In genomic region chr9:111204601-111205375, GRCm38 (mm10) we compare ENCODE assay signal across 10 mouse cellular contexts.
DNase-seq lines count a peak whose midpoint lies in the region; ATAC-seq and TF ChIP-seq lines count a peak whose summit lies in the region.
"Had no signal": no experiment of that assay in that cellular context is flagged by ENCODE, and none has a peak within 500 bp of the region (broad histone marks: within the 10 kb centered on the region; RNA-seq: fewer than 3 reads in every experiment).

No protein-coding gene starts in this region.

- H3K4me3 ChIP-seq in kidney, embryonic 15.5 days (replicated peaks): no peak overlapping the region
- H3K4me3 ChIP-seq in embryonic facial prominence, embryonic 14.5 days (ENCODE audit: low read depth, low read length): no peak overlapping the region
- no peak overlapping the region for H3K4me3 ChIP-seq in heart, embryonic 16.5 days (ENCODE audit: low read length)
- H3K4me3 ChIP-seq in limb, embryonic 14.5 days (replicated peaks; ENCODE audit: low read length): no peak overlapping the region
- H3K4me3 ChIP-seq: hindbrain, embryonic 13.5 days; limb, embryonic 12.5 days had no signal

- H3K36me3 ChIP-seq in kidney, embryonic 15.5 days: peaks cover 30% of the 10 kb centered on the region
- H3K36me3 ChIP-seq in embryonic facial prominence, embryonic 14.5 days (ENCODE audit: control insufficient read depth, insufficient read depth, low read length): peaks cover 25% of the 10 kb centered on the region
- peaks cover 28% of the 10 kb centered on the region for H3K36me3 ChIP-seq in heart, embryonic 16.5 days (ENCODE audit: control insufficient read depth, insufficient read depth)
- peaks cover 23% of the 10 kb centered on the region for H3K36me3 ChIP-seq in limb, embryonic 14.5 days (ENCODE audit: control insufficient read depth, insufficient read depth, low read length)

- H3K4me1 ChIP-seq in kidney, embryonic 15.5 days: peaks cover 12% of the 10 kb centered on the region
- no peaks in the 10 kb centered on the region for H3K4me1 ChIP-seq in embryonic facial prominence, embryonic 14.5 days (ENCODE audit: control insufficient read depth, insufficient read depth, low read length)
- H3K4me1 ChIP-seq in heart, embryonic 16.5 days (ENCODE audit: control insufficient read depth, insufficient read depth, low read length): peaks cover 15% of the 10 kb centered on the region
- no peaks in the 10 kb centered on the region for H3K4me1 ChIP-seq in limb, embryonic 14.5 days (ENCODE audit: control insufficient read depth, insufficient read depth, low read length)
- H3K4me1 ChIP-seq: hindbrain, embryonic 13.5 days; limb, embryonic 12.5 days had no signal

- no peak for ATAC-seq in kidney, embryonic 15.5 days (replicated peaks; ENCODE audit: low FRiP score)
- no peak for ATAC-seq in embryonic facial prominence, embryonic 14.5 days (ENCODE audit: low read depth)
- no peak for ATAC-seq in heart, embryonic 16.5 days (replicated peaks; ENCODE audit: extremely low read depth, insufficient read depth, low FRiP score)
- no peak for ATAC-seq in limb, embryonic 14.5 days (ENCODE audit: low FRiP score, low read depth)

- H3K27me3 ChIP-seq in kidney, embryonic 15.5 days: no peaks in the 10 kb centered on the region
- no peaks in the 10 kb centered on the region for H3K27me3 ChIP-seq in embryonic facial prominence, embryonic 14.5 days (replicated peaks; ENCODE audit: control insufficient read depth, insufficient read depth, low read length)
- H3K27me3 ChIP-seq in heart, embryonic 16.5 days (ENCODE audit: control insufficient read depth, insufficient read depth, low read length): no peaks in the 10 kb centered on the region
- no peaks in the 10 kb centered on the region for H3K27me3 ChIP-seq in limb, embryonic 14.5 days (ENCODE audit: control insufficient read depth, insufficient read depth, low read length)
- H3K27me3 ChIP-seq: hindbrain, embryonic 13.5 days; limb, embryonic 12.5 days had no signal

- no peak for TF ChIP-seq POLR2A in limb, embryonic 14.5 days (IDR thresholded peaks at IDR 0.05; ENCODE audit: borderline replicate concordance, extremely low read depth, insufficient read depth, insufficient read length)

- no peak overlapping the region for H3K9ac ChIP-seq in kidney, embryonic 15.5 days
- H3K9ac ChIP-seq in embryonic facial prominence, embryonic 14.5 days (ENCODE audit: low read depth, low read length): no peak overlapping the region
- 0 out of 2 replicates have a peak overlapping the region, but pooled peaks have one; percentile 25 for H3K9ac ChIP-seq in heart, embryonic 16.5 days (ENCODE audit: low read length)
- no peak overlapping the region for H3K9ac ChIP-seq in limb, embryonic 14.5 days (ENCODE audit: low read depth, low read length, severe bottlenecking)
- H3K9ac ChIP-seq: hindbrain, embryonic 13.5 days; limb, embryonic 12.5 days had no signal

- no peaks in the 10 kb centered on the region for H3K9me3 ChIP-seq in kidney, embryonic 15.5 days (replicated peaks)
- H3K9me3 ChIP-seq in embryonic facial prominence, embryonic 14.5 days (ENCODE audit: control insufficient read depth, low read length): no peaks in the 10 kb centered on the region
- H3K9me3 ChIP-seq in heart, embryonic 16.5 days (replicated peaks; ENCODE audit: control insufficient read depth, low read length): no peaks in the 10 kb centered on the region
- no peaks in the 10 kb centered on the region for H3K9me3 ChIP-seq in limb, embryonic 14.5 days (ENCODE audit: control insufficient read depth, low read length)
- H3K9me3 ChIP-seq: hindbrain, embryonic 13.5 days; limb, embryonic 12.5 days had no signal

- WGBS in kidney, embryonic 15.5 days: 43% methylated on average over 9 of the region's 9 CpGs
- 52% methylated on average over 9 of the region's 9 CpGs for WGBS in embryonic facial prominence, embryonic 14.5 days
- WGBS in heart, embryonic 16.5 days: 45% methylated on average over 9 of the region's 9 CpGs
- 63% methylated on average over 9 of the region's 9 CpGs for WGBS in limb, embryonic 14.5 days

- peak overlapping the region; percentile 72 for H3K27ac ChIP-seq in kidney, embryonic 15.5 days
- H3K27ac ChIP-seq in embryonic facial prominence, embryonic 14.5 days (replicated peaks; ENCODE audit: low read depth, low read length): peak overlapping the region; percentile 5
- H3K27ac ChIP-seq in heart, embryonic 16.5 days (ENCODE audit: low read length): peak overlapping the region; percentile 64
- H3K27ac ChIP-seq in limb, embryonic 14.5 days (replicated peaks; ENCODE audit: low read depth, low read length): no peak overlapping the region
- H3K27ac ChIP-seq: hindbrain, embryonic 13.5 days; limb, embryonic 12.5 days had no signal

- no peak for DNase-seq in kidney, adult 11 months
- peak; percentile 53 for DNase-seq in embryonic facial prominence, embryonic 14.5 days (ENCODE audit: low spot score)
- DNase-seq in limb, embryonic 14.5 days (ENCODE audit: low spot score): peak; percentile 4
- no peak for DNase-seq in adrenal gland, postnatal 14 days
- DNase-seq in cerebellum, adult 11 months: no peak
- DNase-seq in spleen, postnatal 4 days (ENCODE audit: low spot score in 2 of 2): no peak

- no peak overlapping the region for H3K4me2 ChIP-seq in kidney, embryonic 15.5 days
- no peak overlapping the region for H3K4me2 ChIP-seq in embryonic facial prominence, embryonic 14.5 days (ENCODE audit: low read depth, low read length)
- H3K4me2 ChIP-seq in heart, embryonic 16.5 days (ENCODE audit: low read depth, low read length): no peak overlapping the region
- H3K4me2 ChIP-seq in limb, embryonic 14.5 days (replicated peaks; ENCODE audit: low read depth, low read length, severe bottlenecking): no peak overlapping the region
- H3K4me2 ChIP-seq: hindbrain, embryonic 13.5 days; limb, embryonic 12.5 days had no signal

Comparison
In these comparisons a context has a peak if more than half of its experiments do, and no peak if none do; other contexts are left out.
1. DNase-seq: peak in embryonic facial prominence, embryonic 14.5 days (single experiment) and limb, embryonic 14.5 days (single experiment); none in kidney, adult 11 months (single experiment), adrenal gland, postnatal 14 days (single experiment), cerebellum, adult 11 months (single experiment) and spleen, postnatal 4 days (0 of 2).